Mouse (Mus musculus) bone marrow macrophage, adult 2 months (primary cell): ENCODE measurements around the gene Olfml3. TPM values are rescaled to one million over a fixed set of nuclear protein-coding genes. Genes with fewer than 3 reads are reported as not detected.

ENCODE experiments used
- H3K27ac ChIP-seq: 2 replicates; pipeline ENCODE4 v1.5.1; 2012; ENCODE audit warnings: low read depth, low read length; ENCODE audit not compliant: insufficient read depth
- H3K4me1 ChIP-seq: 2 replicates; pipeline ENCODE4 v1.6.1; 2012; ENCODE audit warnings: low read length; ENCODE audit not compliant: control insufficient read depth, insufficient read depth
- H3K4me3 ChIP-seq: 2 replicates; pipeline ENCODE4 v1.5.1; 2012; ENCODE audit warnings: mild to moderate bottlenecking, low read length, moderate library complexity; ENCODE audit not compliant: insufficient read depth
- CTCF ChIP-seq: IDR thresholded peaks from 2 replicates; pipeline ENCODE4 v1.5.1; 2012; ENCODE audit warnings: low read depth, mild to moderate bottlenecking, low read length, moderate library complexity
- POLR2A ChIP-seq: IDR thresholded peaks from 2 replicates; pipeline ENCODE4 v1.6.1; 2012; ENCODE audit warnings: mild to moderate bottlenecking, low read depth, low read length, borderline replicate concordance
- polyA plus RNA-seq: library from polyadenylated mRNA; stranded (reverse); fragments of >200 nt; gene quantifications from 2 replicates; pipeline ENCODE4 v1.2.4, GENCODE M21; 2012; ENCODE audit not compliant: missing spikeins, insufficient read depth, insufficient read length

Gene Olfml3
- polyA plus RNA-seq, 1 experiment = 7.6 TPM

DNA sequence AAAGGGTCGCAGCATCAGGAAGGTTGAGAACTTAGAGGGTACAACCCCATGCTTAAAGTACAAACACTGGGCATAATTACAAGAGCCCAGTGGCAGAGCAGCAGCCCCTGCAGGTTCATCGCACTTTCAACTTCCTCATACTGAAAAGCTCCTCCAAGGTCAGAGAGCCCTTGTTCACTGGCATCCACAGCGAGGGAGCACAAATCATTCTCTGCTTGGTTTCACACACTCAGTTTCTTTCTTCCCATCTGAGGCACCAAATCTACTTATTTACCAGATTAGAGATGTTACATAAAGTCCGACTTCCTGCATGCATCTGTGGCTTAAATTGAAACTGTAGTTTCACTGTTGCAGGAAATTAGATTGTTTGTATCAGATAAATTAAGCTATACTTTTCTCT is 35.0 kb upstream of the Olfml3 start:
- Histone ChIP-seq H3K4me3 (no peak overlapping the region), H3K27ac (no peak overlapping the region), H3K4me1 (peaks cover 28% of the 10 kb centered on the region)
- TF ChIP-seq POLR2A = no peak
- TF ChIP-seq CTCF = no peak

DNA sequence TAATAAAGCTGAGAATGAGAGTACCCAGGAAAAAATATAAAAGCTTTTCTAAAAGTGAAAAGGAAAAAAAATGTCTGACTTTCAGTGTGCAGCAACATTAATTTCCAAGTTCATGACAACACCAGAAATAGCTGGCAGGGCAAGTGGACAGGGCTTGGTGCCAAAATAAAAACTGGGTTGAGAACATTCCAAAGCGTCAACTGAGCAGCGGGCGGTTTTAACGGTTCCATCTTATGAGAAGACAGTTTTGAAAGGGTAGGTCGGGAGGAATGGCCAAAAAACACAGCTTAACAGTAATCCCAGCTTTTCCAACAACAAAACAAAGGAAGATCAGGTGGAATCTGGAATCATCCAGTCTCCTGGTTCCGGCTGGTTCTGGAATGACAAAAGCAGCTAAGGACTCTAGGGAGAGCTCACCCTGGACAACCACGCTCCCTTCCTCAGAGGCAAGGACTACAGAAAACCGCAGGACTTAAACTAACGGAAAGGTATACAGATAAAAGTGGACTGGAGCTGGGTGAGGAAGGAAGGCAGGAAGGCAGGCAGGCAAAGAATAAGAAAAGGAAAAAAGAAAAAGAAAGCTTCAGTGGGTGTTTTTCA is 33.8 kb upstream of the Olfml3 start:
- H3K27ac ChIP-seq = no peak overlapping the region
- H3K4me3 ChIP-seq = no peak overlapping the region
- H3K4me1 ChIP-seq = peaks cover 28% of the 10 kb centered on the region
- no peak for TF ChIP-seq CTCF
- no peak for TF ChIP-seq POLR2A

DNA sequence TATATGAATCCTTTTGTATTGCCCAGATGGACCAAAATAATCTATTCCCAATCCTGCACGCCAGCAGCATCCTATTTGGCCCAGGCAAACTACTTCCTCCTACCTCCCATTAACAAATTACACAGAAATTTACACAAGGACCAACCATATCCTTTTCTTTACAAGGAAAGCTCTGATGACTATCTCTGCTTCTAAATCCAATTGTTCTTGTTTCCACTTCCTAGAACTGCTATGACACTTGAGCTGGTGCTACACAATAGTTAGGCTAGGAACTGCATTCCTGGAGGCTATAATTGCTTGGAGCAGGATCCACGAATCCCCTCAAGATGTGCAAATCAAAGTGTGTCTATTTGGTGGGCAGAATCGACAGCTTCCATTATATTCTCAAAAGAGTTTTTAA is 29.0 kb upstream of the Olfml3 start:
- Histone ChIP-seq H3K4me3 (no peak overlapping the region), H3K27ac (no peak overlapping the region)

DNA sequence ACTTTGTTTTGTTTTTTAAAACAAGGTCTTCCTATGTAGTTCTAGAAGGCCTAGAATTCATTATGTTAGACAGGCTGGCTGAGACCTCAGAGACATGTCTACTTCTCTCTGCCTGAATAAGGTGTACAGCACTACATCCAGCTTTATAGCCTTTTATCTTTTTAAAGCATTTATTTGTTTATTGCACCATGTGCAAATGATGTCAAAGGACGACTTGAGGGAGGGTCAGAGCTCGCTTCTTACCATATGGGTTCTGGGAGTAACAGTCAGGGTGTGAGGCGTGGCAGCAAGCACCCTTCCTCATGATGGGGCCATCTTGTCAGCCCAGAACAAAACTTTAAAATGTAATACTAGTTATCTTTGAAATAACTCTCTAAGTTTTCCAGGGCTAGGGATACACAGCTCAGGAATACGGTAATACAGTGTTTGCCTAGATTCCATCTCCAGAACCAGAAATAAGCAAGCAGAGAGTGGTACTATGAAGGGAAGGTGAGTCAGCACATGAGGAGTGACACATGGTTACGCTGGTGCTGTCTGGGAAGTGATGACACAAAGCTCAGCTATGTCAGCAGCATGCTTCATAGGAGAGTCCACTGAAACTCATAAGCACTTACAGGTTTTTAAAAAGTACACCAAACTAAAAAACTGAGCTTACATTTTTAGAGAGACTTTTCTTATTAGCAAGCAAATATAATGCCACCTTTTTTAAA is 21.6 kb upstream of the Olfml3 start:
- H3K4me1 ChIP-seq = 0 out of 2 replicates have a peak, but pooled peaks cover 2% of the 10 kb centered on the region
- no peak overlapping the region for H3K4me3 ChIP-seq
- TF ChIP-seq CTCF (no peak), POLR2A (no peak)
- H3K27ac ChIP-seq = no peak overlapping the region

More for the DNA sequence above, 29.0 kb upstream of the Olfml3 start:
- H3K4me1 ChIP-seq = peaks cover 4% of the 10 kb centered on the region
- TF ChIP-seq POLR2A = no peak
- no peak for TF ChIP-seq CTCF

DNA sequence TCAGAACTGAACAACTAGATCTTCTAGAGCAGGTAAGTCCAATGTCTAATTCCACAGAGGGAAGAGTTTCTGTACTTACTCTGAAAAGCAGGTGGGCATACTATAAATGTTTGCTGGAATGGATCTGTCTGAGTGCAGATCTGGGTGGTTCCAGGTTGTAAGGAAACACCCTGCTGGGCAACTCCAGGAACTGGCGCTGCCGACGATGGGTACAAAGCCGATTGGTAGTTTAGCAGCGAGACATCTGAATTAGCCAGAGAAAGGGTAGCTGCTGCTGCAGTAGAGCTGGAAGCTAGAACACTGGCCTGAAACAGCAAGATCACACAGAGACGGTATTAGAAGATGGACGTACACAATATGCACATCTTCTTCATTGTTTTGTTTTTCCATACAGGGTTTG is 20.7 kb upstream of the Olfml3 start:
- H3K4me3 ChIP-seq = no peak overlapping the region
- 0 out of 2 replicates have a peak, but pooled peaks cover 2% of the 10 kb centered on the region for H3K4me1 ChIP-seq
- TF ChIP-seq POLR2A = no peak
- no peak for TF ChIP-seq CTCF
- H3K27ac ChIP-seq = no peak overlapping the region

DNA sequence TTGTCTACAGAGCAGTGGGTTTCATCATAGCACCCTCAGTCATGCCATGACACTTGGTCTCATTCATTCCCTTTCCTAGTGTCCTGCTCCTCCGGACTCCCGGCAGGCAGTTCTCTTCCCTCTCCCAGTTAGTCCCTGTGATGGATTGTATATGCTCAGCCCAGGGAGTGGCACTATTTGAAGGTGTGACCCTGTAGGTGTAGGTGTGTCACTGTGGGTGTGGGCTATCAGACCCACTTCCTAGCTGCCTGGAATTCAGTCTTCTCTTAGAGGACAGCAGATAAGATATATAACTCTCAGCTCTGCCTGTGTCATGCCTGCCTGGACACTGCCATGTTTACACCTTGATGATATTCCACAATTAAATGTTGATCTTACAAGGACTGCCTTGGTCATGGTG is 19.1 kb upstream of the Olfml3 start:
- Histone ChIP-seq H3K4me3 (no peak overlapping the region), H3K4me1 (0 out of 2 replicates have a peak, but pooled peaks cover 2% of the 10 kb centered on the region), H3K27ac (no peak overlapping the region)
- no peak for TF ChIP-seq POLR2A
- TF ChIP-seq CTCF = no peak

DNA sequence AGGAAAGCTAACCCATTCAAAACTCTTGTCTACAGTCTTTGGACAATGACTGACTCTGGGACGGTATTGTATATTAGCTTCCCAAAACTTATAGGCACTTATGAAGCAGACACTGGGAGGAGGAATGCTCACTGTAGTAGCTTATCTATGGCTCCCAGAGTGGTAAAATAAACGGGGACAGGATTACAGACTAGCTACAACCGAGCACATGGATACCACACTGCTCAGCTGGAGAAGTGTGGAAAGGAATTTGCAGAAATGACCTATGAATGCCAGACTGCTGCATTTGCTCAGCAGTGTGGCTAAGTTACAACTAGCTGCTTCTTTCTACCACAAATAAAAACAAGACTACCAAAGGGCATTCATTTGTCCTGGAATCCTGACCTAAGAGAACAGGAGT is 17.6 kb upstream of the Olfml3 start:
- no peak overlapping the region for H3K27ac ChIP-seq
- TF ChIP-seq POLR2A (no peak), CTCF (no peak)
- H3K4me1 ChIP-seq = 0 out of 2 replicates have a peak, but pooled peaks cover 2% of the 10 kb centered on the region
- H3K4me3 ChIP-seq = no peak overlapping the region

DNA sequence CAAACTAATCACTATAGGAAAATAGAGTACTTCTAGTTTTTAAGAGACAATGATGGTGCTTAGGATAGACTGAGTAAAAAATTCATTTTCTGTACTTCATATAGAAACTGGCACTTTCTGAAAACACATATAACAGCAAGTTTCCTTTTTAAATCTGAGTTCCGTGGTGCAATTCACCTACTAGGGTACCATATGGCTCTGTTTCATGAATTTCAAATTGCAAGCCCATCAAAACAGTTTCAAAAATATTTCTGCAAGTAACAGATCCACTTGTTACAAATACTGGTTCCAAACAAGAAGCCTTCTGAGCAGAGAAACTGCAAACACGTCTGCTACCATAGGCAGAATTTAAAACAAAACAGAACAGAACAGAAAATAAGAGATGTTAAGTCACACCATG is 13.8 kb upstream of the Olfml3 start:
- Histone ChIP-seq H3K4me3 (no peak overlapping the region), H3K27ac (no peak overlapping the region), H3K4me1 (no peaks in the 10 kb centered on the region)
- TF ChIP-seq CTCF (no peak), POLR2A (no peak)

DNA sequence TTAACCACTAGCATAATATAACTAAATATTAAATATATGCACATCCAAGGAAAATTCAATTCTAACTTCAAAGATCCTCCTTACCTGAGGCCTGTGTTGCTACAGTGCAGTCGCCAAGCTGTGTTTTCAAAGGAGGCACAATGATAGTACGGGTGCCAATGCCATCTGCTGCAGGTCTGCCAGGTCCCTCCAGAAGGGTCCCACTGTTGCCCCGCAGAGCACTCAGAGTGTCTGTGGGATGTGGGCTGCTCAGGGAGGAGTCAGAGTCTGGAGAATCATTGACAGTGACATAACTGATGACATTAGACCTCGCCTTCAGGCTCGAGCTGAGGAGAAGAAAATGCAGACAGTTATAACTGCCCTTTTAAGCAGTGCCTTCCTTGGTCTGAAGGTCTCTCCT is 8.9 kb upstream of the Olfml3 start:
- Histone ChIP-seq H3K27ac (no peak overlapping the region), H3K4me1 (peaks cover 11% of the 10 kb centered on the region), H3K4me3 (no peak overlapping the region)
- TF ChIP-seq CTCF (no peak), POLR2A (no peak)

DNA sequence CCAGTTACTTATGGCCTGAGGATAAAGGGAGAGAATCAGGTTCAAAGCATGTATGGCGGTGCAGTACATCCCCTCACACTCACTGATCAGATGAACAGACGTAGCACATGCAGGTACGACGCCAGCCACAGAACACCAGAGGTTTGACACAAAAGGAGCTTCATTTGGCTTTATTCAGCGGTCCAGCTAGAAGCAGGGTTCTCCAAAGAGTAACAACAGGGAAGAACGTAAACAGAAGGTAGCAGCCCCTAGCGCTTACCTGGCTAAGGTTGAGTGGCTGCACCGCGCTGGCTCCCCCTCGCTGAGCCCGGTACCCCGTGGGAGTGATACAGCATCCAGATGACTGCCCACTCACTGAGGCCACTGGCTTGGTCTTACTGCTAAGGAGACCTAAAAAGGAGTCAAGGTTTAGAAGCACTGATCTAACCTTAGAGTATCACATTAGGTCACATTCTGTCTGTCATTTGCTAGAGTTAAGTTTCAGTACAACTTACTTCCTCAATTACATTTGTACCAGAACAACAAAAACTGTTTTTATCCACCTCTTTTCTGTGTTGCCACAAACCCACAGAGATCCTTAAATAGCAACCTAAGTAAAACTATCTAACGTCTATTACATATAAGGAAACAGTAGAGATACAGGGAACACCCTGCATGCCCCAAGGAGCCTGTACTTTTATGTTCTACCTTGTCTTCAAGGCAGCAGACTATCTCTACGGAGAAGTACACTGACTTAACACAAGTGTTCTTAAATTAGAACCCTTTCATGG is 7.4 kb upstream of the Olfml3 start:
- TF ChIP-seq CTCF (no peak), POLR2A (no peak)
- Histone ChIP-seq H3K27ac (no peak overlapping the region), H3K4me1 (peaks cover 11% of the 10 kb centered on the region), H3K4me3 (no peak overlapping the region)
